Mouse (Mus musculus): ENCODE measurements around the gene Otp. TPM values are rescaled to one million over a fixed set of nuclear protein-coding genes. Genes with fewer than 3 reads are reported as not detected.
A peak's percentile ranks its signal among the peaks of the same experiment; 100 is the strongest.

The Otp gene
- polyA plus RNA-seq (2015; fragmentation: Nextera tagmentation; extraction: Ambion mirVana), result not detected in 2 replicates

DNA sequence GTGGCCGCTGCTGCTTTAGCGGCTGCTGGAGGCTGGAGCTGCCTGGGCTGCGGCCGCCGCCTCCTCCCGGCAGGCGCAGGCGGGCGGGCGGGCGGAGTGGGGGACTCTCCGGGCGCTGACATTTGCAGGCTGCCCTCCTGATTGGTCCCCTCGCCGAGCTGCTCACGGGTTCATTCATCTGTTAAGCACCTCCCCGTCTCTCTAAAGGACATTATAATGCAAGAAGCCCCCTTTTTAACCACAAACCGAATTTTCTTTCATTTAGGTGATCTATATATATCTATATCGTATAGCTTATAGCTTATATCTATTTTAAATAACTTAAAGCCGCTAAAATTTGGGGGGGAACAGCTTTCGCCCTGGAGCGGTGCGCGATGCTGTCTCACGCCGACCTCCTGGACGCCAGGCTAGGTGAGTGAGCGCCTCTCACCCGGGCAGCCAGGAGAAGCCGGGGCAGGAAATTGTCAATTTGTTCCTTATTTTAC, at the start of gene Otp:
Gene Otp (plus strand): TSS at position 207 of the 485 bp plus-strand sequence.
- no peak for DNase-seq (ENCODE audit: low spot score)

- DNase-seq (ENCODE audit: low spot score), result no peak
Measured at GRCm38 (mm10) chr13:94826389-94826788, 49.0 kb upstream of the Otp start.

DNA sequence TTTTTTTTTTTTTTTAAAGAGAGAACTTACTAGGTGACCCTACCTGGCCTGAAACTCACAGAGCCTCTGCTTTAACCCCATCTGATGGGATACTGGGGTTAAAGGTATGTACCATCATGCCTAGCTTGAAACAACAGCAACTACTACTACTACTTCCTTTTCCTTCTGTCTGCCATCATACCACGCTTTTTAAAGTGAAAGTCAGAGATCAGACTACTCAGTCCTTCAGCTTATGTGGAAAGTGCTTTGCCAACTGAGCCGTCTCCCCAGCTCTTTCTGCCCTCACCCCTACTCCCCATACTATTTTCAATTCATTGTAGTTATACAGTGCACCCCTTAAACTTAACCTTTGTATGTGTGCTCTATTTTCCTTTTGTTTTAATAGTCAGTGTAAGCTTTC, 48.4 kb upstream of the Otp start:
- DNase-seq (ENCODE audit: low spot score), result no peak

- DNase-seq (ENCODE audit: low spot score), result no peak
Measured at GRCm38 (mm10) chr13:94827847-94828246, 47.6 kb upstream of the Otp start.

GRCm38 (mm10) chr13:94838047-94838720, 37.2 kb upstream of the Otp start:
- no peak for DNase-seq (ENCODE audit: low spot score)

- DNase-seq (ENCODE audit: low spot score), result no peak
Measured at GRCm38 (mm10) chr13:94838756-94839337, 36.6 kb upstream of the Otp start.

DNA sequence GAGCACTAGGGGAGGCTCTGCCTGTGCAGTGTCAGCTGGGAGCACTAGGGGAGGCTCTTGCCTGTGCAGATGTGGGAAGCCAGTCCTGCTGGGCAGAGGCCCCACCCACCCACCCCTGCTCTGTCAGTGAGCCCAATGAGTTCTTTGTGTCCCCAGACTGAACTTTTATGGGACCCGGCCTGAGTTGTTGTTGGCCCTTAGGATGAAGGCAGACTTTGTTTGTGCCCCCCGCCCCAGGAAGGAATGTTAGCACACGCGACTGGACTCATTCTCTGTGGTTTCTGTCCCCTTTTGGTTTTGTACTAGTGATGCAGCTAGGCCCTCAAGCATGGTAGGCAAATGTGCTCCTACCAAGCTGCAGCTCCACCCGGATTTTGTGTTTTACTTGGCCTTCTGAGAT, 32.2 kb upstream of the Otp start:
- DNase-seq (ENCODE audit: low spot score), result no peak

DNA sequence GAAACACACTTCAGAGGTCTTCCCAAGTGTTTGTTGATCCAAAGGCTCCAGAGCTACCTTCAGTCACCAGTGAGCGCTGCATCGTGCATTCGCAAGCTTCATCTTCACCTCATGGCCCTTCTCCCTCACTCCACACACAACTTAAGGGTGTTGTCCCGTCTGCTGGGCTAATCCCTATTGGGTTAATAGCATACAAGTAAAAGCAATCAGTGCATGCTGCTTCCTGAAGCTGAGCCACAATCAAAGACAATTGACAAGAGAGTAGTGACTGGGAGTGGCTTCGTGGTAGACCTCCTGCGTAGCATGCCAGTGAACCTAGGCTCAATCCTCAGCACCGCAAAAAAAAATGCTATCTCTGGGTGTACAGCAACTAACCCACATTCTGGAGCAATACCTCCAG, 27.5 kb upstream of the Otp start:
- no peak for DNase-seq (ENCODE audit: low spot score)

GRCm38 (mm10) chr13:94849351-94849750, 26.1 kb upstream of the Otp start:
- no peak for DNase-seq (ENCODE audit: low spot score)

DNA sequence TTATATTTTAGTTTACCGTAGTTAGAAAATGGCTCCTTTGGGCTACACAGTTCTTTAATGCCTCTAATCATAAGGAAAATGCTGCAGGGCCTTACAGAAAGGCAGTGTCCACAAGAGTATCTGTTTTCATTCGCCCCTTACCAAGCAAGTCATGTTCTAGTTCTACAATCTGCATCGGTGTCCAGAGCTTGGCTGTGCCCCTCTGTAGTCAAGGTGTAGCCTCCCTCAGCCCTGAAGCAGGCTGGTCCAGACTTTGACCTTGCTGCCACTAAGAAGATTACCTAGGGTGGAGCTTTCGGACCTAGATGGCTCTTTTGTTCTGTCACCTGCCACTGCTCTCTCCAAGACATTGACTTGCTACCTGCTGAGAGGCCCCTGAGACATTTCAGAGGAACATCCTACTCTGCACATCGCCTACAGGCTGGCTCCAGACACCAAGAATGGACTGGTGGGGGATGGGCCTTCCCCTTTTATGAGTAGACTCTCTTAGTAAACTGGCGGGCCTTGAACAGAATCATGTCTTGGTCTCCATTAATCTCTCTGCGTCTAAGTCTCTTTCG, 17.3 kb upstream of the Otp start:
- no peak for DNase-seq (ENCODE audit: low spot score)

- no peak for DNase-seq (ENCODE audit: low spot score)
Measured at GRCm38 (mm10) chr13:94859256-94859655, 16.1 kb upstream of the Otp start.

DNA sequence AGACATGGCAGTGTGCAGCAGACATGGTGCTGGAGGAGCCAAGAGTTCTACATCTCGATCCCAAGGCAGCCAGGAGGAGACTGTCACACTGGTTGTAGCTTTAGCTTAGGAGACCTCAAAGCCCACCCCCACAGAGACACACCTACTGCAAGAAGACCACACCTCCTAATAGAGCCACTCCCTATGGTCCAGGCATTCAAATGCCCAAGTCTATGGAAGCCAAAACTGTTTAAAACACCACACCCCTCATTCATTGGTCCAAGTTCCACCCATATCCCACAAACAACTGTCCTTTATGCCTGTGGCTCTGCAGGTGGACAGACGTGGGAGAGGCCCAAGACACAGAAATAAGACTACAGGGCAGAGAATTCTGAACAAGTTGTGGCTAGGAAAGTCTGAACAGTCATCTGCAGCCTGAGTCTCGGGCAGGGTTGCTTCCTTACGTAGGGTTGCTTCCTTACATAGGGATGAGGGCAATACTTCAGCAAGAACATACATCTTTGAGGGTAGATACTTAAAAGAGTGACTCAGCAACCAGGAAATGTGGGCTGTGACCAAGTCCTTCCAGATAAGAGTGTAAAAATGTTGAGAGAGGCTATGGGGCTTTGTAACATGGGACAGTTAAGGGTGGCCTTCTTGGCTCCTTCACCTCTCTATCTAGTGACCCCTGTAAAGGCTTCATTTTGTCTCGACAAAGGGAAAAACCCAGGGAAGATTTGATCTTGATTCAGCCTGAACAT, 12.7 kb upstream of the Otp start:
- no peak for DNase-seq (ENCODE audit: low spot score)

DNA sequence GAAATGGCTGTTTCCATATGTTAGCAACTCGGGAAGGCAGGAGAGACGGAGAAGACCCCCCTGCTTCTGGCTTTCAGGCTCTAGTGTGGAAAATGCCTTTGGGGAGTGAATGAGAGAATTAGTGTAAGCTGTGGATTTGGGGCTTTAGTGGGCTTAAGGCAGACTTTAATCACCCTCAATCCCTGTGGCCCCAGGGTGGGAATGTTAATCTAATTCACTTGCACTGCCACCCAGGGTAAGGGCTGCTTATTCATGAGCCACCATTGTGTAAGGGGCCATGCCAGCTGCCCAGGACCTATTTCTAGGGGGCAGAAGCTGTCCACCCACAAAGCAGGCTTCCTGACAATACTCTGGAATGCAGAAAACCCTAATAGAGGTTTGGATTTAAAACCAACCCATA, 8.5 kb upstream of the Otp start:
- DNase-seq (ENCODE audit: low spot score), result no peak

DNA sequence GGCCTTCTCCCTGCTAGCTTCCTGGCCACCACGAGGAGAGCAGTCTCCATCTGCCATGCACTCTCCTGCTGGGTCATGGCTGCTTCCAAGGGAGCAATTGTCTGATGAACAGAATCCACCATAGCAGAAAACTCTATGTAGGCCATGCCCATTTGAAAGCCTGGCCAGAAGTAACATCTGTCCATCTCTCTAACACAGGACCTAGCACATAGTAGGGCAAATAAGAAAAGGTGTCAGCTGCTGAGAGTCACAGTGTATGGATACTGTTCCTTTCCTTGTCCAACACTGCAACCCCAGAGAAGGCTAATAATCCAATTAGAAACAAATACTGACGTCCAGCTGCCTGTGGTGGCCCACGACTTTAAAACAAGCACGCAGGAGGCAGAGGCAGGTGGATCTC, 7.6 kb upstream of the Otp start:
- DNase-seq (ENCODE audit: low spot score), result no peak

DNA sequence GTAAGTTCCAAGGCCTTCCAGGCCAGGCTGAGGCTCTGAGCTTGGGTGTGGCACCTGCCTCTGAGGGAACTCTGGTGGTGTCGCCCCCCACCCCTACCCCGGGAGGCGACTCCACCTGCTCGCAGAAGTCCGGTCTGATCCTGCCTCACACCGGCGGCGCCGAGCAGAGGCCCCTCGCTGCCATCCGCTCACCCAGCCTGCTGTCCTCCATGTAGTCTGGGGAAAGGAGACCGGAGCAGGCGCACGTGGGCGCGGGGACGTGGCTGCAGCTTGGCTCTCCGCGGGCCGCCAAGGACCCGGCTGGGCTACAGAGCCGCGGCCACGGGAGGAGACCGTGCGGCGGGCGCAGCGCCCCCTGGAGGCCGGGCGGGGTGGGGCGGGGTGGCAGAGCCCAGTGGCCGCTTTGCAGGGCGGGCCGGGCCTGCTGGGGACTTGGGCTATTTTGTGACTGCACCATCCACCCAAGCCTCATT, 6.9 kb upstream of the Otp start:
- peak; percentile 39 for DNase-seq (ENCODE audit: low spot score)

DNA sequence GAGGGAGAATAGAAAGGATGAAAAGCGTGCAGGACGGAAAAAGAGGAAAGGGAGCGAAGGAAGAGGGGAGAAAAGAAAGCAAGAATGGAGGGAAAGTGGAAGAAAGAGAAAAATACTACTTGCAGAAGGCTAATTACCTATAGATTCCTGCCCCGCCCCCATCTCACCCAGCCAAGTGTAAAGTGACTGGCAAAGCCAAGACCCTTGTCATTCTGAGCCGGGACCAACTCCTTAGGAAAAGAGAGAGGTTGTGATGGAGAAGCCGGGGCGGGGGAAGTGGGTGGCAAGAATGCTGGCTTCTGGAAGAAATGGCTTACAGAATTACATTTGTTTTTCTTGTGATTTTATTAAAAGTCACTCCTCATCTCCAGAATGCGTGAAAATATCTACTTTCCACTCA, 5.9 kb upstream of the Otp start:
- no peak for DNase-seq (ENCODE audit: low spot score)

DNA sequence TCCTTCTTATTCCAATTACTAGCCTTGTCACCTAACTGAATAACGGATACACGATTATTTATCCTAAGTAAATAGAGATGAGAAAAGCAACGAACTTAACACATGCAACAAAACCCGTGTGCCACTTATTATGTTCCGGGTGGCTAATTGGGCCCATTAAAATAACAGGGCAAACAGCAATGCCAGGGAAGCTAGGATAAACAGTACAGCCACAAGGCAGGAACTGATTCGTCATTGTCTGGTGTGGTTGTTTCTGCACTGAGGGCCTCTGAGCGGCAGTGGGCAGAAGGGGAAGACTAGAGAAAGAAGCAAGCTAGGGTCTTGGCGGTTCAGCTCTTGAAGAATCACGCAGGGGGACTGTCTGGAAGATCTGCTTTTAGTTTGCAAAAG, 5.3 kb upstream of the Otp start:
- DNase-seq (ENCODE audit: low spot score), result no peak

- DNase-seq (ENCODE audit: low spot score), result no peak
Measured at GRCm38 (mm10) chr13:94870461-94871186, 4.8 kb upstream of the Otp start.

DNA sequence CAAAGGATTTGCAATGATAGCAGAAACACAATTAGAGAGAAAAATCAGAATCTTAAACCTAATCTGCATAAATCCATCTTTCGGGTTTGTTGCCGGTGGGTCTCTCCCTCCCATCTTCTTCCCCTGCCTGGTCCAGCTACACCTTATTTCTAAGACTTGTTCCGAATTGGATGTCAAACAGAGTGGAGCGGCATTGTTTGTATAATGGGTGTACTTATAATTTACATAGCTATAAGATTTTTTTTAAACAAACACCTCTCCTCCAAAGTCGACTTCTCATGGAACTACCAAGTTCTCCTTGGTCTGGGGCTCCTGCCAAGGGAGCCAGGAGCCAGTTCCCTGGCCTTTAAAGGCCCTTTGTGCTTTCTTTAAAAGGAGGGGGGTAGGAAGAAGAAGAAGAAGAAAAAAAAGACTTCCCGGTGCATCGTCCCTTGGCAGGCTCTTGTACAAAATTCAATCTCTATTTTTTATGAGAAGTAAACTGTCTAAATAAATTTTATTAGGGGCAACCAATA, 3.5 kb upstream of the Otp start:
- DNase-seq (ENCODE audit: low spot score), result no peak

GRCm38 (mm10) chr13:94872439-94872838, 3.0 kb upstream of the Otp start:
- DNase-seq (ENCODE audit: low spot score), result no peak

All from thymus, postnatal 0 days (tissue).